Mouse (Mus musculus): ENCODE measurements around the gene Bhlhe41. TPM values are rescaled to one million over a fixed set of nuclear protein-coding genes. Genes with fewer than 3 reads are reported as not detected.

Gene Bhlhe41
- polyA plus RNA-seq, 1 experiment = 9.3 TPM

DNA sequence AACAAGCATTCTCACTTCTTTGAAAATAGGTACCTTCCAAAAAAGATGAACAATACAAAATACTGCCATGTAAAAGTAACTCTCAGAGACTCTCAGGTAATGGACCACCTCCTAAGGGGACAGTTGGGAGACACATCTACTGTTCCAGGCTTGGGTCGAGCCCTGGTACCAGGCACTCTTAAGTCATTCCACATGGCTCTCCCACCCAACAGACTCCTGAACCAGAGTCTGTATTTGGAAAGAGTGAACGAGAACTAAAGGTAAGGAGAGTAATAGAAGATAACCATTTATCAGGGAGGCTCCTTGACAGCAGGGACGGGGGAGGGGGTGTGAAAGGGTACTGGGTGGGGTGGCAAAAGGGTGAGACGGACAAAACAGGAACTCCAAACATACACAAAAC lies 3.0 kb downstream of the Bhlhe41 start:
- peak overlapping the region; percentile 47 for H3K4me3 ChIP-seq (ENCODE audit: insufficient read depth, low read length)
- no peak overlapping the region for H3K27ac ChIP-seq (ENCODE audit: insufficient read depth, low read length)
- H3K4me1 ChIP-seq (ENCODE audit: control insufficient read depth, insufficient read depth, low read length) = no peaks in the 10 kb centered on the region
- no peak for TF ChIP-seq CTCF (IDR thresholded peaks at IDR 0.05; ENCODE audit: borderline replicate concordance, insufficient read depth, low read length)
- no peak for TF ChIP-seq POLR2A (IDR thresholded peaks at IDR 0.05; ENCODE audit: low read depth, low read length)

DNA sequence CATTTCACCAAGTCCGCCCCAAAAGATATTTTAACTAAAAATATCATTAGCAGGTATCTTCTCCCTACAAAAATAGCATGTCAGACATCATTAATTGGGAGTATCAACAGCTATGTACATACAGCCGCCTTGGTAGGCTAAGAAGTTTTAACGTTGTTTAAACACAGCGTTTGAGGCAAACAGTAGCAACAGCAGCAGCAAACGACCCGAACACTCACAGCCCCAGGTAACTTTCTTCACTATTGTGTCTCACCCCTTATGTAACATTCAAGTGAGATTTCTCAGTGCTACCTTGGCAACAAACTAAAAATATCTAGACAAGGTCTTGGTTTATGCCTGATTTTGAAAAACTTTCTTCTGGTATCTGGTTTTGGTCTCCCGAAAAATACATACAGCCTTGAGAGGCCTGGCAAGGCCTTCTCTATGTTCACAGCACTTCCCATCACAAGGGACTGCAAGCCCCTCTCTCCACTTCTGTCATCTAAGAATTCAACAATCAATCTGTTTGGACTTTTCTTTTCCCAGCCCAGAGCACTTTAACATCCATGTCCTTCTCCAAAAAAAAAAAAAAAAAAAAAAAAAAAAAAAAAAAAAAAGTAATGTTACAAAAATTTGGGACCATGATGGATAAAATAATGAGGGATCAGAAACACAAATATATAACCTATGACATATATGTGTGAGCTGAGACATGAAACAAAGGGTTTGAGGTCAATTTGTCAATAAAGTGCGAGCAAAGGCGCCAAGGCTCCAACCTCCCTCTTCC lies 3.7 kb downstream of the Bhlhe41 start:
- H3K4me1 ChIP-seq (ENCODE audit: control insufficient read depth, insufficient read depth, low read length) = no peaks in the 10 kb centered on the region
- TF ChIP-seq CTCF (IDR thresholded peaks at IDR 0.05; ENCODE audit: borderline replicate concordance, insufficient read depth, low read length) (no peak), POLR2A (IDR thresholded peaks at IDR 0.05; ENCODE audit: low read depth, low read length) (no peak)
- H3K27ac ChIP-seq (ENCODE audit: insufficient read depth, low read length) = no peak overlapping the region
- H3K4me3 ChIP-seq (ENCODE audit: insufficient read depth, low read length) = 0 out of 2 replicates have a peak overlapping the region, but pooled peaks have one; percentile 47

DNA sequence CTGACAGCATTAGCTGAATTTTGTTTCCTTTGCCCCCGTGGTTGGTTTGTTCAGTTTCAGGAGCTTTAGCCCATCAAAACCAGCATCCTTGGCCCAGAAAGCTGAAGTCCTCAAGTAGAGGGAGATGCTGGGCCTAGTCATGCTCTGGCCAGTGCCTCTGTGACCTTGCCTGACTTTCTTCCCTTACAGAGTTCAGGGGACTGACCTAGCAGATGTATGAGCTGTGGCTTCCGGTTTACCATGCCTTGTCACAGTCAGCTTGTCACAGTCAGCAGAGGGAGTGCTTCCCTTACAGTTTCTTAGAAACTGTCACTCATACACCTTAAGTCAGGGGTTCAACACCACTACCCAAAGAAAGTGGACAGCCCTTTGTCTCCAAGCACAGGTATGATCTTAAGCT lies 5.0 kb downstream of the Bhlhe41 start:
- no peak for TF ChIP-seq POLR2A (IDR thresholded peaks at IDR 0.05; ENCODE audit: low read depth, low read length)
- no peak for TF ChIP-seq CTCF (IDR thresholded peaks at IDR 0.05; ENCODE audit: borderline replicate concordance, insufficient read depth, low read length)
- H3K4me1 ChIP-seq (ENCODE audit: control insufficient read depth, insufficient read depth, low read length) = 0 out of 2 replicates have a peak, but pooled peaks cover 3% of the 10 kb centered on the region
- no peak overlapping the region for H3K27ac ChIP-seq (ENCODE audit: insufficient read depth, low read length)
- H3K4me3 ChIP-seq (ENCODE audit: insufficient read depth, low read length) = no peak overlapping the region

DNA sequence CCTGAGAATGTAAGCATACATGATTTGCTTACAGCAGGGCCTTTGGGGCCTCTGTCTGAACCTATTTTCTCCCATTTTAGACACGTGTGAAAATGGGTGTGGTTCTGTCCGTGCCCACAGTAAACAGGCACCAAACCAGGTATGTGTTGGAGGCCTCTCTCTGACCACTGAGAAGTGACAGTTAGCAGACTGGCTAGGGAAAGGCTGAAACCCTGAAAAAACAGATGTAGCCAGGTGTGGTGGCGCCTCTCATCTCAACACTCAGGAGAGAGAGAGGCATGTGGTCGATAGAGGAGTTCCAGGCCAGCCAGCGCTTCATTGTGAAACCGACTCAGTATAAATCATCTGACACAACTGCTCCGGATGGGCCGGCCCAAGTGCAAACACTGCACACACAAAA lies 6.9 kb downstream of the Bhlhe41 start:
- Histone ChIP-seq H3K4me3 (ENCODE audit: insufficient read depth, low read length) (no peak overlapping the region), H3K27ac (ENCODE audit: insufficient read depth, low read length) (no peak overlapping the region), H3K4me1 (ENCODE audit: control insufficient read depth, insufficient read depth, low read length) (peaks cover 5% of the 10 kb centered on the region)
- TF ChIP-seq CTCF (IDR thresholded peaks at IDR 0.05; ENCODE audit: borderline replicate concordance, insufficient read depth, low read length) (no peak), POLR2A (IDR thresholded peaks at IDR 0.05; ENCODE audit: low read depth, low read length) (no peak)

DNA sequence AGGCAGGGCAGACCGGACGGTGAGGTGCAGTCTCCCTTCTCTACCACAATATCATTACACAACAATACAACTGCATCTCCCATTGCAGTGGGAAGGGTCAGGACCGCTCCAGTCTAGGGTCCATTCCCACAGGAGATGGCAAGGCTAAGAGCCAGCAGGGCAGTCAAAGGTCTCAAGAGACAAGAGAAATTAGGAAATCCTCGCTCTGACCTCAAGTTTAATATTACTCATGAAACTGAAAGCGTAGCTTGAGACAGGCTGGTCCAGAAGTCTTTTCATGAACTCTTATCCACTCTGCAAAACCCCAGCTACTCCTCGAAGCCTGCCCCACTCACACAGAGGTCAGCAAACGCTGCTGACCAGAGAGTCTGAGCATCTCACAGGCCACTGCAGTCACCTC lies 7.9 kb downstream of the Bhlhe41 start:
- no peak overlapping the region for H3K27ac ChIP-seq (ENCODE audit: insufficient read depth, low read length)
- no peak for TF ChIP-seq POLR2A (IDR thresholded peaks at IDR 0.05; ENCODE audit: low read depth, low read length)
- no peak for TF ChIP-seq CTCF (IDR thresholded peaks at IDR 0.05; ENCODE audit: borderline replicate concordance, insufficient read depth, low read length)

DNA sequence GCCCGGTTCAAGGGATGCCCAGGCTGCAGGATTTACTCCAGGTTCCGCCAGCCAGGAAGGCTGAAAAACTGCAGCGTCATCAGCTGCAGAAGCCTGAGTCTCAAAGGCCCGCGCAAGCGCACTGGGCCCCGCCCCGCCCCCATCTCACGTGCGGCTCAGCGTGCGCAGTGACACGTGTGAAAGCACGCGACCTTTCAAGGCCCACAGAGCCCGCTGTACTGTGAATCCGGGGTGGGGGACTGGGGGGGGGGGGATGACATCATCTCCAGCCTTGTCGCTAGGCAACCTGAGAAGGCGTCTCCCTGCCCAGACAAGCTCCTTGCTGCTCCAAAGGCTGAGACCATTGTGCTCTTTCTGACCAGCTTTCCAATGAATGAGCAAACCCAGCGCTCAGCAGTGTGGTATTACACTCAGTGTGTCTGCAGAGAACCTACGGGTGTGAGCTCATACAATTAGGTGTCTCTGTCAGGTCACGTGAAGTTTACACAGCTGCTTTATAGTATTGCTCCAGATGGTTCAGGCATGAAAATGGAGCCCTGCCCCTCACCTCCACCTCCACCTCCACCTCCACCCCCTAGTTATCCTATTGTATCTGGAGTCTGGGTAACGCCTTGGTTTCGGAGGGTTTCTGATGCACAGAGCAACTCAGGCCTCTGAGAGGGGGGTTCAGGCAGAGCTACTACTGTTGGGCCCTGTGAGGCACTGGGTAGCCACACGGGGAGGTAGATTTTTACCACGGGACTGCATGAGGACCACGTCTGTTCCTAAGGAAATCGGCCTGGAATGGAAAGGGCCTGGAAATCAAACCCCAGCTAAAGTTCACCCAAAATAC lies 9.4 kb downstream of the Bhlhe41 start:
- Histone ChIP-seq H3K4me3 (ENCODE audit: insufficient read depth, low read length) (no peak overlapping the region), H3K4me1 (ENCODE audit: control insufficient read depth, insufficient read depth, low read length) (peaks cover 5% of the 10 kb centered on the region), H3K27ac (ENCODE audit: insufficient read depth, low read length) (no peak overlapping the region)
- TF ChIP-seq CTCF (IDR thresholded peaks at IDR 0.05; ENCODE audit: borderline replicate concordance, insufficient read depth, low read length) (no peak), POLR2A (IDR thresholded peaks at IDR 0.05; ENCODE audit: low read depth, low read length) (peak; percentile 37; the same call in 1 of the 2 replicates)

More for the DNA sequence above, 7.9 kb downstream of the Bhlhe41 start:
- Histone ChIP-seq H3K4me1 (ENCODE audit: control insufficient read depth, insufficient read depth, low read length) (peaks cover 5% of the 10 kb centered on the region), H3K4me3 (ENCODE audit: insufficient read depth, low read length) (no peak overlapping the region)

DNA sequence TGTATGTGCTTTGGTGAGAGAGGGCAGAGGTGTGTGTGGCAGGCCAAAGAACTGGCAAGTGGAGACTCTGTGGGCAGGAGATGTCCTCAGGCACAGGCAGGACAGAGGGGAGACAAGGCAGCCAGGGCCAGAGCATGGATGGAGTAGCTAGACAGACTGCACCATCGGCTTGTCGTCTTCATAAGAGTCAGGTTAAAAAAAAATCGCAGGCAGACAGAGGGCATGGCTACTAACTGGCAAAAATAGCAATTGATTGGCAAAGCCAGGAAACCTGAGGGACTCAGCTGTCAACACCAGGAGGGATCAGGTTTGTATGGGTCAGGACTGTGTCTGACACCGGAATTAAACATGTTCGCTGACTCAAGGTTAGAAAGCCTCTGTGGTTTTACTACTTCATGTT lies 10.6 kb downstream of the Bhlhe41 start:
- no peak overlapping the region for H3K4me3 ChIP-seq (ENCODE audit: insufficient read depth, low read length)
- H3K4me1 ChIP-seq (ENCODE audit: control insufficient read depth, insufficient read depth, low read length) = peaks cover 5% of the 10 kb centered on the region
- no peak for TF ChIP-seq CTCF (IDR thresholded peaks at IDR 0.05; ENCODE audit: borderline replicate concordance, insufficient read depth, low read length)
- no peak for TF ChIP-seq POLR2A (IDR thresholded peaks at IDR 0.05; ENCODE audit: low read depth, low read length)
- no peak overlapping the region for H3K27ac ChIP-seq (ENCODE audit: insufficient read depth, low read length)

DNA sequence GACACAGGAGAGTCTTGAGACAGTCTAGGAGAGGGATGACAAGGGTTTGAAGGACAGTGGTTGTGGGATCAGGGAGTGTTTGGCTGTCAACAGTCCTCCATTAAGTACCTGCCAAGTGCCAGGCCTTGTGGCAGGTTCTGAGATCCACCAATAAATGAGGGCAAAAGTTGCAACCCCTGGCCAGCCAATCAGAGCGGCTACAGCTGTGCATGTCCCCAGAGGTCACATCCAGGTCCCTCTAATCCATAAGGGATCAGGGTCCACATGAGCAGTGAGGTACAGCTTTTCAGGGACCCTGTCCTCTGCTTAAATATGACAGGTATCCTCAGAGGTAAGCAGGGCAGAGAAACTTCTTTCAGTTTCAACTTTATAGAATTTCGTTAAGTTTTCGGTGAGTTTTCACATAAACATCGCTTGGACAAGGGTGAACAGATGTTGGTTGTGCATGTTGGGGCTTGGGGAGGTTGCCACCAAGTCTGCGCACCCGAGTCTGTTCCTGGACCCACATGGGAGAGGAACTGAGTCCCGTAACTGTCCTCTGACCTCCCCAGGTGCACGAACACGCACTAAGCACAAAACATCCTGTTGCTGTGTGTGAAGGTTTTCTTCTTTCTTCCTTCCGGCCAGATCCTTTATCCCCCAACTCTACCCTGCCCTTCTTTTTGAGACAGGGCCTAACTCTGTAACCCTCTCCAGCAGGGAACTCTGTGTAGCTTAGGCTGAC lies 11.8 kb downstream of the Bhlhe41 start:
- Histone ChIP-seq H3K4me1 (ENCODE audit: control insufficient read depth, insufficient read depth, low read length) (peaks cover 5% of the 10 kb centered on the region), H3K4me3 (ENCODE audit: insufficient read depth, low read length) (no peak overlapping the region), H3K27ac (ENCODE audit: insufficient read depth, low read length) (no peak overlapping the region)
- TF ChIP-seq POLR2A (IDR thresholded peaks at IDR 0.05; ENCODE audit: low read depth, low read length) (no peak), CTCF (IDR thresholded peaks at IDR 0.05; ENCODE audit: borderline replicate concordance, insufficient read depth, low read length) (no peak)

- Histone ChIP-seq H3K27ac (ENCODE audit: insufficient read depth, low read length) (no peak overlapping the region), H3K4me3 (ENCODE audit: insufficient read depth, low read length) (no peak overlapping the region), H3K4me1 (ENCODE audit: control insufficient read depth, insufficient read depth, low read length) (peaks cover 5% of the 10 kb centered on the region)
- no peak for TF ChIP-seq POLR2A (IDR thresholded peaks at IDR 0.05; ENCODE audit: low read depth, low read length)
- no peak for TF ChIP-seq CTCF (IDR thresholded peaks at IDR 0.05; ENCODE audit: borderline replicate concordance, insufficient read depth, low read length)
Measured at GRCm38 (mm10) chr6:145852708-145853107, 12.7 kb downstream of the Bhlhe41 start.

All from embryonic fibroblast, embryonic 13.5 days (primary cell).